Mouse (Mus musculus): Measurements from ENCODE around the gene Tmem145. TPM values are rescaled to one million over a fixed set of nuclear protein-coding genes. Genes with fewer than 3 reads are reported as not detected.

Gene Tmem145
- total RNA-seq, 2 experiments from 2014 or later, result not detected

DNA sequence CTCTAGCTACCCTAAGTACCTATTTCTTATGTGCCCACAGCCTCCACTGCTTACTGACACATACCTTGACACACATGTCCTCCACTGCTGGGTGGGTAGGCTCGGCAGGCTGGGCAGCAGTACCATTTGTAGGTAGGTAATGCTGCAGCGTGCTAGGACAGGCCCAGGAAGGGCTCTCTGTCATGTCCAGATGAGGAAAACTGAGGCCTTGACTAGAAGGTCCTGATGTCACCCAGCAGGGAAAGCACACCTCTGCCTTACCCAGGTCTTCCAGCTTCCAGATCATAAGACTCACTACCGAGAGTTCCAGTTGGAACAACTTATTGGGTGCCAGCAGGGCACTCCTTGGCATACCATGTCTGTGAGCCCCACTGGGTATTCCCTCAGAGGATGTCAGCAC is 30.9 kb upstream of the Tmem145 start:
- intact Hi-C loops (cut with DNase I), result no loop called here

GRCm38 (mm10) chr7:25275555-25276298 is 30.2 kb upstream of the Tmem145 start:
- DNase-seq, result peak; percentile 41 to 60
- intact Hi-C loops (cut with DNase I), result no loop called here

More for the DNA sequence above, 30.9 kb upstream of the Tmem145 start:
- DNase-seq, result peak in 1 of 2 experiments; percentile 2

- intact Hi-C loops (cut with DNase I), result no loop called here
- peak in 1 of 2 experiments; percentile 12 for DNase-seq
Measured at GRCm38 (mm10) chr7:25277405-25277804, 28.5 kb upstream of the Tmem145 start.

DNA sequence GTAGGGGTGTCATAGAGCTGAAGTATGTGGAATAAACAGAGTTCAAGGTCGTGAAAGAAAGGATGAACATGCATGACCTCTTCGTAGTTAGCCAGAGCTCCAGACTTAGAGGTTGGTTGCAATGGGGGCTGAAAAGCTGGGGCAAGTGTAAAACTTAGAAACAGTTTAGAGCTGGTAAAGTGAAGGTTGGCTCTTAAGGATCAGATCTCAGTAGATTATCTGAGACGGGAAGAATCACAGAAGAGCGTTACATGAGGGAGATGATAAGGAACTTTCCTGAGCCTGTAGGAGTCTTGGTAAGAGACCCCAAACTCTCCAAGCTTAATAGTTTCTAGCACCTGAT is 27.9 kb upstream of the Tmem145 start:
- intact Hi-C loops (cut with DNase I), result loop anchor here (1.0 kb wide), 2 partner anchors 30 to 39 kb away; no protein-coding TSS in a partner anchor
- DNase-seq, result no peak

- intact Hi-C loops (cut with DNase I), result loop anchor here (1.0 kb wide), 2 partner anchors 30 to 39 kb away; no protein-coding TSS in a partner anchor
- peak; percentile 89 to 93 for DNase-seq
Measured at GRCm38 (mm10) chr7:25278341-25279075, 27.4 kb upstream of the Tmem145 start.

DNA sequence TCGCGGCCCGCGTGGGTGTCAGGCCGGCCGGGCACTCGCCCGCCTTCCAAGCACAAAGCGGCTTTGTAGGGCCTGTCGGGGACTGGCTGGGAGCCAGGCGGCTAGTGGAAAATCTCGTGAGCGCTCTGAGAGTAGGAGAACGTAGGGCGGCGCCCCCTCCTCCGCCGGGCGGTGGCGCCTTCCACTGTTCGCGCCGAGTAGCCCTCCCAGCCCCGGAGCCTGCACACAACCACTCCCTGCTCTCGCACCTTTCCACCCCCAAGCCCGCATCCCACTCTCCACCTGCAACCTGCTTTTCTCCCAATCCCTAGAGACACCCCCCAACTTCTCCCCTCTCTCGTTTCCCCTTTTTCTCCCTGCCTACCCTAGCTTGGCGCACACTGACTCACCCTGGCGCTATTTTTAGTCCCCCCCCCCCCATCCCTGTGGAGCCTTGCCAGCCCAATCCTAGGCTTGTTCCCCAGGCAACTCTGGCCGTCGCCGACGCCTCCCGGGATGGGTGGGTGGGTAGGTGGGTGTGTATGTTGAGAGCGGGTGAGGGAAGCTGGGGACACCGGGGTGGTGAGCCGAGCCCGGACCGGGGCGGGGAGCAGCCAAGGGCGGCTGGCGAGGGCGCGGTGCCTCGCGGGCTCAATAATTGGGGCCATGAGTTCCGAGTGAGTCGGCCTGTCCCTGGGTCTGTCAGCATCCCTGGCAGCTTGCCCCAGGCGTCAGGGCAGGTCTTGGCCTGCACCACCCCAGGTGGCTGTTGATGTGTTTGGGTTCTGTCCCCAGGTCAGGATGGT is 26.6 kb upstream of the Tmem145 start:
- intact Hi-C loops (cut with DNase I), result no loop called here
- peak; percentile 81 to 93 for DNase-seq

DNA sequence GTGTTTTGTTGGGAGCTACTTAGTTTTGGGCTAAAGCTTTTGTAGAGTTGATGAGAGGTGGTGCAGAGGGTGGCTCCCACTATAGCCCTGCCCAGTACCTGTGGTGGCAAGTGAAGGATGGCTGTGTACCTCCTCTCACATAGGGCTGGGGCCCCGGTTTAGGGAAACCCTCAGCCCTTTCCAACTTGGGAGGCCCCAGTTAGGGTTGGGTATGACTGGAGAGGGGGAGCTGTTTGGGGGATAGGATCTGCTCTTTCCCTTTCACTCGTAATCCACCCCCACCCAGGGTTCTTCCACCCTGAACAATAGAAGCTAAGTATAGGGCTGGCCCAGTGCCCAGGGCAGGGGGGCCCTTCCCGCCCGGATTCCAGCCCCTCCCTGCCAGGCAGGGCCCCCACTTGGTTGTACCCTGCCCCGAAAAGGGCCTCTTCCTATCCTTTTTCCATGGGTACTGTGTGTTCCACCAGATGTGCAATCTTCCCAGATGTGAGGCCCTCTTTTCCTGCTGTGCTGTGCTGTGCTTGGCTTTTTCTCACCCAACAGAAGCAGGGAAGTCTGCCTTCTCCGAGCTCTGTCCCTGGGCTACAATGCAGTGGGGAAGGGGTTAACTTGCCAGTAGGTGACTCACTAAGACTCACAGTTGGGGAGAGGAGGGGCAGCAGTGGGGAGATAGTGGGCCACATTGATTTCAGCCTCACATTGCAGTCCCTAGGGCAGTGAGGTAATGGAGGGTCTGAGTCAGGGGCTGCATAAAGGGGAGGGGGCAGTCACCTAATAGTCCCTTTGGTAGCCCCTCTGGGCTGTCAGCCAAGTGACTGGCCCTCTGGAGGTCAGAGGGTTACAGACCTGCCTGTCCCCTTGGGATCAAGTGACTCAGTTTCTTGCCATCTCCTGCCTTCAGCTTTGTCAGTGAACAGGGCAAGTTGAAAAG is 25.8 kb upstream of the Tmem145 start:
- DNase-seq, result peak; percentile 76 to 78
- intact Hi-C loops (cut with DNase I), result loop anchor here (5.0 kb wide), 1 partner anchor 97 kb away; no protein-coding TSS in a partner anchor

DNA sequence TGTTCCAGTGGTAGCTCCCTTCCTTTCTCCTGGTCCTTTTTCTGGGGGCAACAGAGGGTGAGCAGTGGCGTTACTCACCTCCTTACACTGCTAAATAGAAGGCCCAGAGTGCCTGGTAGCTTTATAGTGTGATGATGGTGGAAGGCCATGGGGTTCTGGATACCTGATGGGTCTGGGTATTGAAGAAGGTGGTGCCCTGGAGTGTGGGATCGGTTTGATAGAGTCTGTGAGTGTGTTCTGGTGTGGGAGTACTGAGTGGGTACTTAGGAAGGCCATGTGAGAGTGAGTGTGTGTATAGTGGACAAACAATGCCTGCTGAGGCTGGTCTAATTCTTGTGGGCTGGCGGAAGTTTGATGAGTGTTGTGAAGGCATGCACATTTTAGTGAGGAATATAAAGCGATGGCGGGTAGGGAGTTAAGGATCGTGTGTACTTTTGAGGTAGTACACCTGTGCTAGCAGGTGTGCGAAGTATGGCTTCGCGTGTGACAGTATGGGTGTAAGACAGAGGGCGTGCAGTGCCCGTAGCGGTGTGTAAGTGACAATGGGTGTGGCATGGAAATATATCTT is 24.7 kb upstream of the Tmem145 start:
- intact Hi-C loops (cut with DNase I), result loop anchor here (5.0 kb wide), 1 partner anchor 96 kb away; no protein-coding TSS in a partner anchor
- no peak for DNase-seq

GRCm38 (mm10) chr7:25281734-25282601 is 23.9 kb upstream of the Tmem145 start:
- intact Hi-C loops (cut with DNase I), result loop anchor here (2.0 to 5.0 kb wide), 3 partner anchors 15 to 95 kb away; partner anchors contain the start of genes Megf8 and Pafah1b3
- DNase-seq, result peak; percentile 98

DNA sequence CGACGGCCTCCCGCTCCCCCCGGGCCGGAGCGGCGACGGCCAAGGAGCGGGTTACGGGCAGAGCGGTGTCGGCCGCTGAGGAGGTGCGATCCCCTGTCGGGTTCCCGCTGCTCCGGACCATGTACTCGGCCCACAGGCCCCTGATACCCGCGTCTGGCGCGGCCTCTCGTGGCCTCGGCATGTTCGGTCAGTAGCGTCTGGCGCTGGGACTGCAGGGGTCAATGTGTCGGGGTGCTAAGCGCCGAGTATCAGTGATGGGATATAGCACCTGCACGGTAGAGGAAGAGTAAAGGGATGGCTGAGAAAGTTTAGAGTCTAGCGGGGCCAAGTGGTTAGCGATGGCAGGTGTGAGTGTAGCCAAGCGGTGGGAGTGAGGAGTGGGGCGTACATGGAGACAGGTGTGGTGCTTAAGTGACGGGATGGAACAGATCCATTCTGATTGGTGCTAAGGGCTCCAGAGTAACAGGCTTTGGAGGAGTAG is 23.1 kb upstream of the Tmem145 start:
- intact Hi-C loops (cut with DNase I), result loop anchor here (2.0 to 5.0 kb wide), 3 partner anchors 14 to 95 kb away; partner anchors contain the start of genes Megf8 and Pafah1b3
- peak; percentile 61 to 65 for DNase-seq

DNA sequence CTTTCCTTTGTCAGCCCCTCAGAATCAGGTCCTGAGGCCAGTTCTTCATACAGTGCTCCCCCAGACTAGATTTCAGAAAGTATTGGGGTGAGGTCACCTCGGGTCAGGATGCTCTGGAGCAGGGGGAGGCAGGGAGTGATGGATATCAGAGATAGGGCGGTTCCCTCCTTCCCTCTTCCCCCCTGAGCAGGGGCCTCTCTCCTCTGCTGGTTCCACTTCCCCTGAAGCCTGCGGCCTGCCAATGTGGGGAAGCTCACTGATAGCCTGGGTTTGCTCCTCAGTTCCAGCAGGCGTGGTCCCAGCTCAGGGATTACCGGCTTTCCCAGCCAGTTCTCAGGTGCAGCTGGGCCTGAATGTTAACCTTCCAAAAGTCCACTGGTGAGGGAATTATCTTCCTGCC is 22.3 kb upstream of the Tmem145 start:
- intact Hi-C loops (cut with DNase I), result loop anchor here (2.0 to 5.0 kb wide), 3 partner anchors 13 to 94 kb away; partner anchors contain the start of genes Megf8 and Pafah1b3
- peak in 1 of 2 experiments; percentile 34 for DNase-seq

DNA sequence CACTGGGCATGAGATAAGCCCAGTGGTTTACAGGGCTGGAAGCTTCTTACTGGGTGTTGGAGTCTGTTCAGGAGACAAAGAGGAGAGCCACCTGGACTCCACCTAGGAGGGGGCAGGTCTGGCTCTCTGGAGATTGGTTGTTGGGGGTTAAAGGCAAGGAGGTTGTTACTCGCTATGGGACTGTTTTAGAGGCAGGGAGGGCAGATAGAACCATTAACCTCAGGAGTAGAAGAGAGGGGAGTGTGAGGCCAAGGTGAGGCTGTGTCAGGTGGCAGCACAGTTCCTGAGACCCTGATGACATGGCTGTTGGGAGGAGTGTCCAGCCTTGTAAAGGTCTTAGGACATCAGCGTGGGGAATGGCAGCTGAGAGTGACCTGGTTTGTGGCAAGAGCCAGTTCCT is 21.7 kb upstream of the Tmem145 start:
- intact Hi-C loops (cut with DNase I), result loop anchor here (5.0 kb wide), 1 partner anchor 93 kb away; no protein-coding TSS in a partner anchor

DNA sequence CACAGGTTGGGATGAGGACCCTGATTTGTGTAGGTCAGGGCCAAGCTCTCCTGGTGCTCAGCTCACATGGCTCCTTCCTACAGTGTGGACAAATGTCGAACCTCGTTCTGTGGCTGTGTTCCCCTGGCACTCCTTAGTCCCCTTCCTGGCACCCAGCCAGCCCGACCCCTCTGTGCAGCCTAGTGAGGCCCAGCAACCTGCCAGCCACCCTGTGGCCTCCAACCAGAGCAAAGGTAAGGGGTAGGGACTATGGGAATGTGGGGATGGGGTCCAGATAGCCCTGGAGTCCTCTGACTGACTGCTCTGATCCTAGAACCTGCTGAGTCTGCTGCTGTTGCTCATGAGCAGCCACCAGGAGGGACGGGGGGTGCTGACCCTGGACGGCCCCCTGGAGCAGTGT is 21.1 kb upstream of the Tmem145 start:
- intact Hi-C loops (cut with DNase I), result loop anchor here (5.0 kb wide), 1 partner anchor 93 kb away; no protein-coding TSS in a partner anchor
- no peak for DNase-seq

More for the DNA sequence above, 21.7 kb upstream of the Tmem145 start:
- no peak for DNase-seq

- intact Hi-C loops (cut with DNase I), result no loop called here
- no peak for DNase-seq
Measured at GRCm38 (mm10) chr7:25285511-25286238, 20.2 kb upstream of the Tmem145 start.

DNA sequence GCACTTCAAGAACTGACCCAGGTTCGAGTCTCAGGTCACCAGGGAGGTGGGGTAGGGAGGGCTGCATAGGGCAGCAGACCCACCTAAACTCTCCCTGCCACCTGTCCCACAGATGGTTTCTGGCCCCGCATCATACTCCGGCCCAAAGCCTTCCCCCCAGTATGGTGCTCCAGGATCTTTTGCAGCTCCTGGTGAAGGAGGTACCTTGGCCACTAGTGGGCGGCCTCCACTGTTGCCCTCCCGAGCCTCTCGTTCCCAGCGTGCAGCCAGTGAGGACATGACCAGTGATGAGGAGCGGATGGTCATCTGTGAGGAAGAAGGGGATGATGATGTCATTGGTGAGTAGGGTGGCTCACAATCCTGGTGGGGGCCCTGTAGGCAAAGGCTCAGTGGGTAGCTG is 18.9 kb upstream of the Tmem145 start:
- DNase-seq, result no peak
- intact Hi-C loops (cut with DNase I), result no loop called here

GRCm38 (mm10) chr7:25288011-25288410 is 17.9 kb upstream of the Tmem145 start:
- intact Hi-C loops (cut with DNase I), result no loop called here
- DNase-seq, result no peak

GRCm38 (mm10) chr7:25288721-25289120 is 17.2 kb upstream of the Tmem145 start:
- no peak for DNase-seq
- intact Hi-C loops (cut with DNase I), result no loop called here
